Mouse (Mus musculus) limb, embryonic 14.5 days (tissue): Measurements from ENCODE around the gene Cox14. TPM values are rescaled to one million over a fixed set of nuclear protein-coding genes. Genes with fewer than 3 reads are reported as not detected.
A peak's percentile ranks its signal among the peaks of the same experiment; 100 is the strongest.

ENCODE experiments used
- ATAC-seq: fragments of 200-750 bp; cut with Nextera tagmentation; 2 replicates; pipeline ENCODE4 v1.8.0; 2017; ENCODE audit warnings: low read depth, moderate number of reproducible peaks, moderate TSS enrichment; ENCODE audit not compliant: low FRiP score
- DNase-seq: peaks from one replicate; pipeline ENCODE4 v3.0.0-alpha.2; 2015; ENCODE audit warnings: low spot score
- H3K27ac ChIP-seq: fragments of 300-500 bp; sonication (generic); replicated peaks from 2 replicates; pipeline ENCODE4 v1.5.1; 2014; ENCODE audit warnings: low read depth, mild to moderate bottlenecking, low read length, moderate library complexity, mixed read lengths
- H3K27me3 ChIP-seq: fragments of 300-500 bp; sonication (generic); 2 replicates; pipeline ENCODE4 v1.6.1; 2014; ENCODE audit warnings: low read length, mixed read lengths; ENCODE audit not compliant: control insufficient read depth, insufficient read depth
- H3K36me3 ChIP-seq: fragments of 300-500 bp; sonication (generic); 2 replicates; pipeline ENCODE4 v1.6.1; 2014; ENCODE audit warnings: mild to moderate bottlenecking, low read length, moderate library complexity, mixed read lengths; ENCODE audit not compliant: control insufficient read depth, insufficient read depth
- H3K4me1 ChIP-seq: fragments of 300-500 bp; sonication (generic); 2 replicates; pipeline ENCODE4 v1.6.1; 2014; ENCODE audit warnings: antibody characterized with exemption, low read length, mixed read lengths; ENCODE audit not compliant: control insufficient read depth, insufficient read depth
- H3K4me2 ChIP-seq: fragments of 300-500 bp; sonication (generic); replicated peaks from 2 replicates; pipeline ENCODE4 v1.6.1; 2014; ENCODE audit warnings: low read depth, mild to moderate bottlenecking, low read length, moderate library complexity; ENCODE audit not compliant: severe bottlenecking
- H3K4me3 ChIP-seq: fragments of 300-500 bp; sonication (generic); replicated peaks from 2 replicates; pipeline ENCODE4 v1.5.1; 2014; ENCODE audit warnings: low read length
- H3K9ac ChIP-seq: fragments of 300-500 bp; sonication (generic); 2 replicates; pipeline ENCODE4 v1.6.1; 2014; ENCODE audit warnings: mild to moderate bottlenecking, low read depth, low read length, moderate library complexity; ENCODE audit not compliant: severe bottlenecking
- H3K9me3 ChIP-seq: fragments of 300-500 bp; sonication (generic); 2 replicates; pipeline ENCODE4 v1.6.1; 2016; ENCODE audit warnings: low read length; ENCODE audit not compliant: control insufficient read depth
- POLR2A ChIP-seq: fragments of 200-500 bp; IDR thresholded peaks from 2 replicates; pipeline ENCODE4 v1.8.0; 2012; ENCODE audit warnings: inconsistent platforms, mild to moderate bottlenecking, moderate library complexity, borderline replicate concordance; ENCODE audit not compliant: insufficient read depth, insufficient read length; ENCODE audit errors: extremely low read depth
- WGBS: fragments of 180-500 bp; shearing (Covaris S2); extraction: QIAGEN DNeasy Blood & Tissue Kit; methylation state at CpG from one replicate; pipeline ENCODE4 v1.1.7; 2014; 5-methylcytosine and 5-hydroxymethylcytosine counted together
- polyA plus RNA-seq, 2 experiments: library from polyadenylated mRNA; depleted of rRNA in 1 of 2; stranded (reverse) in 1 of 2; unstranded in 1 of 2; fragments of >200 nt; fragmentation: Nextera tagmentation in 1 of 2; extraction: Ambion mirVana in 1 of 2; gene quantifications; 2 replicates each; pipeline versions ENCODE4 v1.2.1 to v1.2.3; 2012 to 2014

Gene Cox14
- polyA plus RNA-seq (2012; rRNA removed) (157 and 199 TPM in 2 replicates), polyA plus RNA-seq (2014; fragmentation: Nextera tagmentation; extraction: Ambion mirVana) (174 and 194 TPM in 2 replicates)

DNA sequence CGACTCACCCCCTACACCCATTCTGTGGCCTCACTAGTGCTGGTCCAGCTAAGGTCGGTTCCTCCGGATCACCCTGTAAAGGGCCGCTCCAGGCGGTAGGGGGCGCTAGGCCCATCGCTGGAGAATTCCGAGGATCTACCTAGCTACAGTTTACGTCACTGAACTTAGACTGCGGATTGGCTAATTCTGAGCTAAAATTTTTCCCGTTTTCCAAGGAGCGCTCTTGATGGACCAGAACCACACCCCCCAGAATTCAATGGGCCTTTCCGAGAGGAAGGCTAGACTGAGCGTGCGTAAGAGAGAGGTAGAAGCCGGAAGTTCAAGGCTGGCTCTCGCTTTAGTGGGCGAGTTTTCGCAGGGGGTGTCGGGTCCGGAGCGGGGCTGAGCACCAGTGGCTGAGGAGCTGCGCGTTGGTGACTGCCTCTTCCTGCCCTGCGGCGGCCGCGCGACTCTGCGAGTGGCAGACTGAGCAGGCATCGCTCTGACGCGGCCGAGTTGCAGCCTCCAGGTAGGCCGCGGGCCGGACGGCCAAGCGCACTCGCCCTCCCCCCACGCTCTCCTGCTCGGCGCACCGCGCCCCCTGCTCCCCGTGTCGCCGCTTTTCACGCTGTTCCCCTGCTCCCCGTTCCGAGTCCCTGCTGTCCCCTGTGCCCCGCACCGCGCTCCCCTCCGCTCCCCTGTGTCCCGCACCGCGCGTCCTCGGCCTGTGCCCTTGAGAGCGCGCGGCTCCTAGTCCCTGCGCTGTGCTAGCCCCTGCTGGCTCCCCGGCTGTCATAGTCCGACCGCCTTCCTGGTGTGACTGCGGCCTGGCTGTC is at the start of gene Cox14:
Gene Cox14, plus strand, starts transcription at position 278 of the 815 bp plus-strand sequence.
- peak; percentile 57; the same call in 1 of the 2 replicates for TF ChIP-seq POLR2A
- Histone ChIP-seq H3K4me1 (peaks cover 13% of the 10 kb centered on the region), H3K4me2 (peak within 1 kb of the TSS; percentile 74), H3K27me3 (no peaks in the 10 kb centered on the region), H3K9ac (peak within 1 kb of the TSS; percentile 91), H3K36me3 (peaks cover 34% of the 10 kb centered on the region), H3K27ac (peak within 1 kb of the TSS; percentile 89), H3K9me3 (no peaks in the 10 kb centered on the region), H3K4me3 (peak within 1 kb of the TSS; percentile 95)
- ATAC-seq, result peak; percentile 96
- peak; percentile 98 for DNase-seq
- WGBS, result under 1% methylated on average over 53 of the region's 68 CpGs

DNA sequence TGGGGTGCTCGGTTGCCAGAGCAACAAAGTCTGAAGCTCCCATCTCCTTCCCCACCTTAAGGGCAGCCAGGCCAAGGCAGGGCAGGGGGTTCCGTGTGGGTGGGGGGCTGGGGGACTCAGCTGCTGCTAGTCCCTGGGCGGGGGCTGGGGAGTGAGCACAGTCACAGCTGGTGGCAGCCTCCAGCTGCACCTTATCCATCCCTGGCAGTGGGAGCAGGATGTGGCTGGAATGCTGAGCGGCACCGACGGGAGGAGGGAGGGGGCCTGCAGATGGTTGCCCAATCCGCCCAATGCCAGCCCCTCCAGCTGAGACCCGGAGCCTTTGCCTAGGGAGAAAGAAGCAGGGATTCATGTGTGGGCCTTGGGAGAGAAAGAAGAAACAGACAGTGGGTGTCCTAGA is 48.3 kb upstream of the Cox14 start:
- DNase-seq, result no peak
- no peak overlapping the region for H3K27ac ChIP-seq
- H3K4me2 ChIP-seq, result no peak overlapping the region
- H3K4me3 ChIP-seq, result no peak overlapping the region
- no peaks in the 10 kb centered on the region for H3K4me1 ChIP-seq
- no peak overlapping the region for H3K9ac ChIP-seq
- ATAC-seq, result no peak
- H3K9me3 ChIP-seq, result no peaks in the 10 kb centered on the region
- no peak for TF ChIP-seq POLR2A
- H3K27me3 ChIP-seq, result peaks cover 5% of the 10 kb centered on the region; the same call in 1 of the 2 replicates
- no peaks in the 10 kb centered on the region for H3K36me3 ChIP-seq
- 33% methylated on average over 8 of the region's 8 CpGs for WGBS

DNA sequence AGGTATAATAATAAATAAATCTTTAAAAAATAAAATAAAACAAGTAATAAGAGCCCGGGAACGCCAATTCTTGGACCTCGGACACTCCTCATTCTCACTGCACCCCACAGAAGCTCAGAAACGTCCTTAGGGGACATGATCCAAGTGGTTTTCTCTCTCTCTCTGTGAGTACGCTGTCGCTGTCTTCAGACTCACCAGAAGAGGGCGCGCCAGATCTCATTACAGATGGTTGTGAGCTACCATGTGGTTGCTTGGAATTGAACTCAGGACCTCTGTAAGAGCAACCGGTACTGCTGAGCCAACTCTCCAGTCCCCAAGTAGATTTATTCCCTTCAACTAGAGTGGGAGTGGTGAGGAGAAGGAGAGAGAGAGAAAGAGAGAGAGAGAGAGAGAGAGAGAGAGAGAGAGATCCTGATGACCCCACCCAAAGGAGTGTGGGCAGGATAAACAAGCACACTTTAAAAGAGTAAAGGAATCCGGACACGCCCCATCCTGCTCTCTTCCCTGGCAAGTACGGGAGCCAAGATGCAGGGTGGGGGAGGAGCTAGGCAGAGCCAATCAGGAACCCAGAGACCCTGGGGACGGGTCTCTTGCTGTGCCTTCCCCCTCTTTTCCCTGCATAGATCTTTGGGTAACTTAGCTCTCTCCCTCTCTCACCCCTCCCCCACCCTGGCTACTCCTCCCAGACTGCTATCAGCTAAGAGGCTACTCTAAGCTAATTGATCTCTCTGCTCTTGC is 47.2 kb upstream of the Cox14 start:
- TF ChIP-seq POLR2A, result no peak
- WGBS, result 14% methylated on average over 13 of the region's 13 CpGs
- H3K4me1 ChIP-seq, result no peaks in the 10 kb centered on the region
- DNase-seq (no peak), ATAC-seq (no peak)
- no peak overlapping the region for H3K27ac ChIP-seq
- no peaks in the 10 kb centered on the region for H3K27me3 ChIP-seq
- no peak overlapping the region for H3K4me3 ChIP-seq
- H3K9me3 ChIP-seq, result no peaks in the 10 kb centered on the region
- no peak overlapping the region for H3K9ac ChIP-seq
- H3K36me3 ChIP-seq, result no peaks in the 10 kb centered on the region
- no peak overlapping the region for H3K4me2 ChIP-seq

DNA sequence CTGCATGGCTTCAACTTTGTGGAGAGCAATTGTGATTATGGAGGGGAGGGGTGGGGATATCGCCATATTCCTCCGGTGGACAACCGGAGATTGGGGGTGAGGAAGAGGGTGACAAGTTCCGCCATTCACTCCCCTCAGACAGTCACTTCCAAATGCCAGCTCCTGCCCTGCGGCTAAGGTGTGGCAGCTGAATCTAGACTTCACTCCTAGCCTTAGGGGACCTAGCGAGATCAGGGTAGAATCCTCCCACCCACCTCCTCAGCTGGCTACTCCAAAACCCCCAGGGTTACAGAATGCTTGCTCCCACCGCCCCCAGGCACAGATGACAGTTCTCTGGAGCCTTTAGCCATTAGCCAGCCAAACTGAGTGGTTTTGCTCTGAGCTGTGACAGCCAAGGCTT is 46.4 kb upstream of the Cox14 start:
- WGBS, result 56% methylated on average over 7 of the region's 7 CpGs

DNA sequence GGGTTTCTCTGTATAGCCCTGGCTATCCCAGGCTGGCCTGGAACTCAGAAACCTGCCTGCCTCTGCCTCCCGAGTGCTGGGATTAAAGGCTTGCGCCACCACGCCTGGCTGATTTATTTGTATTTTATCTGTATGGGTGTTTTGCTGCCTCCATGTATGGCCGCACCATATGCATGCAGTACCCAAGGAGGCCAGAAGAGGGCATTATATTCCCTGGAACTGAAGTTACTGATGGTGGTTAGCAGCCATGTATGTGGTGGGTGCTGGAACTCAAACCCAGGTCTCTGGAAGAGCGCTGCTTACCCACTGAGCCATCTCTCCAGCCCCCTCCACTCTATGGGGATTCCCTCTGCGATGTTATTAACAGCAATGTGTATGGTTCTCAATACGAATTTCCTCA is 42.5 kb upstream of the Cox14 start:
- Histone ChIP-seq H3K27me3 (no peaks in the 10 kb centered on the region), H3K36me3 (no peaks in the 10 kb centered on the region), H3K4me3 (no peak overlapping the region), H3K4me1 (no peaks in the 10 kb centered on the region), H3K9ac (no peak overlapping the region), H3K9me3 (no peaks in the 10 kb centered on the region), H3K4me2 (no peak overlapping the region), H3K27ac (no peak overlapping the region)
- no peak for TF ChIP-seq POLR2A
- ATAC-seq, result no peak
- no peak for DNase-seq
- WGBS, result 91% methylated on average over 7 of the region's 7 CpGs

More for the DNA sequence above, 46.4 kb upstream of the Cox14 start:
- Histone ChIP-seq H3K27me3 (no peaks in the 10 kb centered on the region), H3K36me3 (no peaks in the 10 kb centered on the region), H3K9ac (no peak overlapping the region), H3K27ac (no peak overlapping the region), H3K9me3 (no peaks in the 10 kb centered on the region), H3K4me3 (no peak overlapping the region), H3K4me2 (no peak overlapping the region), H3K4me1 (no peaks in the 10 kb centered on the region)
- DNase-seq (no peak), ATAC-seq (no peak)
- no peak for TF ChIP-seq POLR2A
